Mouse (Mus musculus) inflammation-experienced regulatory T-cells (primary cell): ENCODE results near the gene Vav1. TPM values are rescaled to one million over a fixed set of nuclear protein-coding genes. Genes with fewer than 3 reads are reported as not detected.

Source experiments
- polyA plus RNA-seq, 2 experiments: library from polyadenylated mRNA; unstranded; fragments of 100-300 nt; shearing (Covaris generic); gene quantifications; one replicate each; pipeline ENCODE4 v1.2.1; 2017

Gene Vav1
- 100 to 1,000 TPM; 171 to 245 TPM for polyA plus RNA-seq

GRCm38 (mm10) chr17:57278943-57279590, at the start of gene Vav1:
TSS of gene Vav1 (plus strand) at chr17:57279100.

GRCm38 (mm10) chr17:57248201-57248699, 30.6 kb upstream of the Vav1 start, which contains the start of gene Gpr108:
TSS of gene Gpr108 (minus strand) at chr17:57248446.

GRCm38 (mm10) chr17:57249186-57250181, 29.4 kb upstream of the Vav1 start, which contains the start of gene Trip10:
TSS of gene Trip10 (plus strand) at chr17:57249455.

GRCm38 (mm10) chr17:57358441-57358840, 79.5 kb downstream of the Vav1 start, which contains the start of gene Adgre1:
TSS of gene Adgre1 (plus strand) at chr17:57358691.

Other genes starting within 250 kb of the Vav1 start
- gene Khsrp, start 247.6 kb upstream of the Vav1 start, polyA plus RNA-seq, result 10 to 100 TPM; 34.8 to 42.0 TPM
- gene Slc25a41, start 237.4 kb upstream of the Vav1 start, polyA plus RNA-seq, result not detected
- 1 to 10 TPM; 3.5 to 6.3 TPM for gene Crb3, start 220.0 kb upstream of the Vav1 start, polyA plus RNA-seq
- gene Slc25a23, start 219.2 kb upstream of the Vav1 start, polyA plus RNA-seq, result 1 to 10 TPM; 4.1 to 9.8 TPM
- 100 to 1,000 TPM; 268 to 282 TPM for gene Dennd1c, start 200.6 kb upstream of the Vav1 start, polyA plus RNA-seq
- gene Tubb4a, start 191.3 kb upstream of the Vav1 start, polyA plus RNA-seq, result 1 to 10 TPM; 1.6 to 1.8 TPM
- 10 to 100 TPM in 1 of 2 experiments, 1 to 10 TPM in 1; 5.8 to 14.8 TPM for gene Tnfsf9, start 173.8 kb upstream of the Vav1 start, polyA plus RNA-seq
- 1 to 10 TPM in 1 of 2 experiments, under 1 TPM in 1; 0.51 to 1.9 TPM for gene Cd70, start 129.3 kb upstream of the Vav1 start, polyA plus RNA-seq
- gene Tnfsf14, start 84.9 kb upstream of the Vav1 start, polyA plus RNA-seq, result 10 to 100 TPM in 1 of 2 experiments, 1 to 10 TPM in 1; 8.8 to 23.0 TPM
- under 1 TPM; 0.70 to 0.71 TPM for gene C3, start 51.0 kb upstream of the Vav1 start, polyA plus RNA-seq
- 10 to 100 TPM; 75.0 to 81.8 TPM for gene Gpr108, start 30.7 kb upstream of the Vav1 start, polyA plus RNA-seq
- gene Trip10, start 29.6 kb upstream of the Vav1 start, polyA plus RNA-seq, result 1 to 10 TPM; 5.5 to 9.6 TPM
- 1 to 10 TPM in 1 of 2 experiments, under 1 TPM in 1; 0.43 to 3.2 TPM for gene Adgre1, start 79.6 kb downstream of the Vav1 start, polyA plus RNA-seq